Mouse (Mus musculus) gastrocnemius, postnatal 14 days (tissue): ENCODE measurements around the gene Gbp9. TPM values are rescaled to one million over a fixed set of nuclear protein-coding genes. Genes with fewer than 3 reads are reported as not detected.
"Not testable (repeated sequence)": the region's sequence is repeated elsewhere in the genome, so short reads cannot be mapped to it uniquely, and the experiment has no call there.

ENCODE experiments used
- DNase-seq: peaks from one replicate; pipeline ENCODE4 v3.0.0; 2021; ENCODE audit warnings: mixed read lengths
- intact Hi-C: fragments of 180-260 bp; cut with DNase I; formaldehyde crosslinking; loops from one replicate; pipeline ENCODE4 v1.15.1; 2025; ENCODE audit warnings: low total_unique reads
- long read RNA-seq, 2 experiments: library from polyadenylated mRNA; stranded (forward); transcript quantifications; one replicate each; pipeline ENCODE4 v2.0.0; 2021
- total RNA-seq, 2 experiments: library from RNA; stranded (reverse); gene quantifications; 2 replicates each; pipeline ENCODE4 v1.2.3; 2021

Gene Gbp9
- 1 to 10 TPM; 3.7 to 4.0 TPM for total RNA-seq
- long read RNA-seq, experiment 1, full-length matches to known transcripts, result 2 of 3 reads
- long read RNA-seq, experiment 1, partial matches to known transcripts, result 0 of 3 reads
- long read RNA-seq, experiment 1, other reads (novel, unspliced or antisense), result 1 of 3 reads
- long read RNA-seq, experiment 2, full-length matches to known transcripts, result 1 of 1 reads
- long read RNA-seq, experiment 2, partial matches to known transcripts, result 0 of 1 reads
- long read RNA-seq, experiment 2, other reads (novel, unspliced or antisense), result 0 of 1 reads

DNA sequence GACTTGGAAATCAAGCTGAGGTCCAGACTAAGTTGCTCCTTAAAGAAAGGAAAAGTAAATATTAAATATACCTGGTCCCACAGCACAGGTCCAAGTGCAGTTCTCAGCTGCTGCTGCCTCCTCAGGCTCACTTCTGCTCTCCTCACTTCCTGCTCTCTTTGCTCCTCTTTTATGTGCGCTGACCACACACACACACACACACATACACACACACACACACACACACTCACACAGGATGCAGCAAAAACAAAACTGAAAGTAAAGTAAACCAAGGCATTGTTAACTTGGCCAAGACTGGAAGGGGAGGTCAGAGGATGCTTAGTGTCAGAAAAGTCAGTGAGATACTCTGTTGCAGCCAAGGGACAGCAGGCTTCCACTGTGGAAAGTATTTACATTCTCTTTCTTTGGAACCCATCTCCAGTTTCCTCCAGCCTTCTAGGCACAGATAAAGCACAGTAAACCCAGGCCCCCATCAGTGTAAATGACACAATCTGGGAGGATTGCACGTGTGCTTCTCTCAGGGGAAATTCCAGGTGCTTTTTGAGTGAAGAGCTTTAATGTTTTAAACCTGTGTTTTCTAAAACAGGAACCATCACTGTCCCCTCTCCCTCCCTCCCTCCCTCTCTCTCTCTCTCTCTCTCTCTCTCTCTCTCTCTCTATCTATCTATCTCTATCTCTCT lies at the start of gene Gbp9, which contains the start of the genes Gbp8 and Gbp4:
Gbp9 (minus strand) TSS at position 131 of the 680 bp plus-strand sequence.
Gbp8 (minus strand) TSS at position 132 of the 680 bp plus-strand sequence.
Gbp4 (minus strand) TSS at position 178 of the 680 bp plus-strand sequence.
- intact Hi-C loops, DNase-seq: not testable (repeated sequence)

- intact Hi-C loops, result no loop called here
- no peak for DNase-seq
Observed at GRCm38 (mm10) chr5:105181446-105181845, 42.1 kb upstream of the Gbp9 start.

GRCm38 (mm10) chr5:105156582-105156981 lies 17.2 kb upstream of the Gbp9 start:
- intact Hi-C loops, result no loop called here
- DNase-seq, result no peak

DNA sequence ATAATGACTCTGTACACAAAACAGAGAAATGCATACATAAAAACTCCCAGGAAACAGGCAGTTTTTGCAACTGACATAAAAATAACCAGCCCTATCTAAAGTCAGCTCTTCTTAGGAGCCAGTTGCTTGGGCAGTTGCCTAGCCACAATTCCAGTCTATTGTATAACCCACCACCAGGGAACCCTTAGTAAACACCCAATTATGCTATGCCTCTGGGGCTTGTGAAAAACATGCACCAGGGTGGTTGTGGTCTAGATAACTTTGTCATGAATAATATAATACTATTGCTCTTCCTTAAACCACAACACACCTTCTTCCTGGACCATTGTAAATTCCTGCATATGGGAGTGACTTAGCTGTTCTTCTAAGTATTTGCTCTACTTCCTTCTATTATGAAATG lies 14.7 kb upstream of the Gbp9 start:
- DNase-seq, result no peak
- intact Hi-C loops, result no loop called here

- DNase-seq, intact Hi-C loops: not testable (repeated sequence)
Observed at GRCm38 (mm10) chr5:105148062-105148461, 8.7 kb upstream of the Gbp9 start.

DNA sequence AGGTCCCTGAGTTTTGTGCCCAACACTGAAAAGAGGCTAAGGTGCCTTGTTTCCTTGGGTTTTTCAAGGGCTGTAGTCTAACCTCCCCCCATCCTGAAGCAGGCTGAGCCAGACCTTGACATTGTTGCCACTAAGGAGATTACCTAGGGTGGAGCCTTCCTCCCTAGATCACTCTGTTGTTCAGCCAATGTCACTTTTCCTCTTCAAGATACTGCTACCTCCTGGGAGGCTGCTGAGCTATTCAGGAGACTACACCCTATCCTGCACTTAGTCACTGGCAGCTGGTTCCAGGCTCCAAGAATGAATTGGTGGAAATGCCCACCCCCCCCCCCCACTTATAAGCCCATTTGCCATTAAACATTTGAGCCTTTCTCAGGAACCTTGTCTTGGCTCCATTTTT lies 7.1 kb upstream of the Gbp9 start:
- DNase-seq, result no peak
- intact Hi-C loops, result no loop called here

DNA sequence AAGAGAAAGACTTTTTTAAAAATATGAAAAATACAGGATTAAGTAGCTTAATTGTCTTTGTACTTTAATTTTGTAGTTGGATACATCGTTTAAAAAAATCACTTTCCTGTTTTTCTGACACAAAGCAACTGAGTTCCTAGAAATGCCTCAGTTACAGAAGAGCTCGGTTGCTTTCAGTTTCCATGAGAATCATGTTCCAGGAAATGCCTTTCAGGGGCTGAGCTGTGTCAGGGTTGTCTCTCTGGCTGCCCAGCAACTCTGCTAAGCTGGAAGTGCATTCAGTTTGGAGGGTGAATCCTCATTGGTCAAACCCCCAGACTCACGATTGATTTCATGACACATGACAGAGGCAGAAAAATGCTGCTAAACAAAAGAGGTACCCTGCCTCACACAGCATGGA lies 6.4 kb upstream of the Gbp9 start:
- intact Hi-C loops, DNase-seq: not testable (repeated sequence)

DNA sequence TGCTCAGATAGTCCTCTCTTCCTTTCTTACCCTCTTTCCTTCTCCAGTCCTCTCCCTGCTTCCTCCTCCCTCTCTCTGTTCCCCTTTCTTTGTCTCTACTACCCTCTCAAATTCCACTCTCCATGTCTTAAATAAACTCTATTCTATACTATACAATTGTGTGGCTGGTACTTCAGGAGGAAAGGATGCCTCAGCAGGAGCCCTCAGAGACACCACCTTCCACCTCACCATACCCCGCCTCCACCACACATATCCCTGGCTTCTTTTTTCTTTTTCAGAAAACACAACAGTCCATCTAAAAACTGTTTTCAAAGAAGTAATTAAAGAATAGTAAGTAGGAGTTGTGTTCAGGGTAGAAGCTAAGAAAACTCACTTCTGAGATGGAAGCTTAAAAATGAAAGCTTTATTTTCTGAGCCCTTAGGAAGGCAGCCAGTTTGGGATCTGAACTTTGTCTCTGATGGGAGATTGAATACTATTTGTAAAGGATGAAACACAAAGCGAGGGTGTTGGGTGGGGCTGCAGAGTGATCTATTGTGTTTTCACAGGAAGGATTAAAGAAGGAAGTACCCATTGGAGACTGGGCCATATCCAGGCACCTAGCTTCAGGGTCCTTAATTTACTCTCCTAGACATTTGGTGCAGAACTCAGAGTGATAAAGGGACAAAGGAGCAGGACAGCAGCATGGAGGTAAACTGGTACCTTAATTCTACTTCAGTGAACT lies 911 bp upstream of the Gbp9 start:
- intact Hi-C loops, DNase-seq: not testable (repeated sequence)

DNA sequence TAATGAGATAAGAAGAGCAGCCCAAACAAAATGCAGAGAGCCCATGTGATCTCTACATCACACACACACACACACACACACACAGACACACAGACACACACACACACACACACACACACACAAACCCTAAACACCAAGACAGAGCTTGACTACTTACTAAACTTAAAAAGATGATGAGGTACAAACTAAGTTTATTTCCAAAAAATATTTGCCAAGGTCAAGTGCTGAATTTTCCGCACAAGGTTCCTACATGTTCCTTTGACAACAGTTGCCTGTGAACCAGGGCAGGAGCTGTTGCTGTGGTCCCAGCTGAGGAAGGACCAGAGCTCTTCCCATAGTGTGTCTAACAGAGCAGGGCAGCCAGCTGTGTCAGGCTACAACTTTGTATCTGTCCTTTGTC lies 433 bp downstream of the Gbp9 start:
- intact Hi-C loops, result no loop called here
- no peak for DNase-seq

GRCm38 (mm10) chr5:105136706-105137304 lies 2.5 kb downstream of the Gbp9 start:
- intact Hi-C loops, DNase-seq: not testable (repeated sequence)

DNA sequence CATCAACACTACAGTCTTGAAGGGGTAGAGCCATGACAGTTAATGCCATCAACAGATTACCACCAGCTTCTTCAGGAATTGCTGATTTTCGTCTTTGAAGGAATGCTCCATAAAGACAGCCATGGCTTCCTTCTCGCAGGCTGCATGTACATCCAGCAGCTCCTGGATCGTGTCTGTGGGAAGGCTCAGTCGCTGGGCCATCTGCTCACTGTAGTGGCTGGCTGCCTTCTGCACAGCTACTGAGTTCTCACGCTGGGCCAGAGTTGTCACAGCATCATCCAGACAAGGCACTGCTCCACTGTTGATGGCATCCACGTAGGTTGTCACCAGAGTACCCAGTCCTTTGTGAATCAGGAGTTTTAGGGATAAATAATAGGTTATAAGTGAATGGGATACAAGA lies 17.6 kb downstream of the Gbp9 start:
- DNase-seq, intact Hi-C loops: not testable (repeated sequence)

- DNase-seq, result no peak
- intact Hi-C loops, result no loop called here
Observed at GRCm38 (mm10) chr5:105115740-105116139, 23.6 kb downstream of the Gbp9 start.

DNA sequence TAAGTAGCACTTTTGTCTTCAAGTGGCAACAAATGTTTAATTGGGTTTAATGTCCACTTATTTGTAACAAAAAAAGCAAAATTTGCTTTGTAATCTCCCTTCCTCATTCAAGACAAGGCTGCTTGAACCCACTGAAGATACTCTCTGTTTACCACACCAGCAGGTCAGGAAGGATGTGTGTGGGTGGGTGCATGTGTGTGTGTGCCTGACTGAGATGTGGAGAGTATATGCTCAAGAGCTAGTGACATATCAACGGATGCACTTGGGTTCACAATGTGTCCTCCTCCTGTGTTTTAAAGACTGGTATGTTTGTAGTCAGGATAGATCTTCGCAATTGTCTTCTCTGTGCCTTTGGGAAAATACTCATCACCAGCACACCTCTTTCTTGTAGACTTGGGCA lies 24.6 kb downstream of the Gbp9 start:
- DNase-seq, result no peak
- intact Hi-C loops, result no loop called here

DNA sequence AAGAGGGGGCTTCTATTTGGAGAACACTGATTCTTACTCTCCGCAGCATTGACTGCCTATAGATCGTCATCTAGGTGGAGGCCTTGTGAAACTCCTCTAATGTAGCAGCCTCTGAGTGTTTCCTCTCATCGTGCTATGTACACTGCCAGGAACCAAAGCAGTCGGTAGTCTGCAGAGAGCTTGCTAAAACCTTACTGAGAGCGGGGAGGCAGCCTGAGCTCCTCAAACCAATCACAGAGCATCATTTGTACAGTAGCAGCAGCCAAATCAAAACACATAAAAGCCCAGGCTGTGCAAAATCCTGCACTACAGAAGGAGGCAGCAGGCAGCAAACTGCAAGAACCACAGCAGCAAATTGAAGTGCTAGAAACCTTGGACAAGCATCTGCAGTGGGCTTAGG lies 25.7 kb downstream of the Gbp9 start:
- no peak for DNase-seq
- intact Hi-C loops, result no loop called here

DNA sequence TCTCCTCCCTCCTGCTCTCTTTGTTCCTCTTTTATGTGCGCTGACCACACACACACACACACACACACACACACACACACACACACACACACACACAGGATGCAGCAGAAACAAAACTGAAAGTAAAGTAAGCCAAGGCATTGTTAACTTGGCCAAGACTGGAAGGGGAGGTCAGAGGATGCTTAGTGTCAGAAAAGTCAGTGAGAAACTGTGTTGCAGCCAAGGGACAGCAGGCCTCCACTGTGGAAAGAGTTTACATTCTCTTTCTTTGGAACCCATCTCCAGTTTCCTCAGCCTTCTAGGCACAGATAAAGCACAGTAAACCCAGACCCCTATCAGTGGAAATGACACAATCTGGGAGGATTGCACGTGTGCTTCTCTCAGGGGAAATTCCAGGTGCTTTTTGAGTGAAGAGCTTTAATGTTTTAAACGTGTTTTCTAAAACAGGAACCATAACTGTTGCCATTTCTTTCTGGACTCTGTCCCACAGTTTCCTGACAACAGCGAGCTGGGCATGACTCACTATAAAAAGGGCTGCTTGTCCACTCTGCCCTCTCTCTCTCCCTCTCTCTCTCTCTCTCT lies 29.0 kb downstream of the Gbp9 start:
- intact Hi-C loops, result not testable (repeated sequence)
- peak; percentile 22 for DNase-seq

- intact Hi-C loops, result not testable (repeated sequence)
- DNase-seq, result peak; percentile 11
Observed at GRCm38 (mm10) chr5:105109775-105110174, 29.6 kb downstream of the Gbp9 start.

DNA sequence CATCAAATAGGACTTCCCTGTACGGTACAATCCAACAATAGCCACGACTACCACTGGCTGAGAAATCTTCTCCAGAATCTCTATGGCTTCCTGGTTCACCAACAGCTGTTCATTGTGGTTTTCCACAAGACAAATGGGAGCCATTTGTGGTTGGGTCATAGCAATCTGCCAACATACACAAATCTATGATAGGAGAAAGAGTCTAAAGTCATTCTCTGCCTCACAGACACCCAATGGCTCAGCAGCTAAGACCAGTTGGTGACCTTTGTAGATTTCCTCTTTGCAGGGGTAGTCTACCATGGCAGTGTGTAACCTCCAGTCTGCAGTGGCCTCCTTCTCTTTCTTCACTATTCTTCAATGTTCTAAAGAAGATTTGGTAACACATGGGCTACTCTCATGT lies 33.6 kb downstream of the Gbp9 start:
- intact Hi-C loops, DNase-seq: not testable (repeated sequence)

DNA sequence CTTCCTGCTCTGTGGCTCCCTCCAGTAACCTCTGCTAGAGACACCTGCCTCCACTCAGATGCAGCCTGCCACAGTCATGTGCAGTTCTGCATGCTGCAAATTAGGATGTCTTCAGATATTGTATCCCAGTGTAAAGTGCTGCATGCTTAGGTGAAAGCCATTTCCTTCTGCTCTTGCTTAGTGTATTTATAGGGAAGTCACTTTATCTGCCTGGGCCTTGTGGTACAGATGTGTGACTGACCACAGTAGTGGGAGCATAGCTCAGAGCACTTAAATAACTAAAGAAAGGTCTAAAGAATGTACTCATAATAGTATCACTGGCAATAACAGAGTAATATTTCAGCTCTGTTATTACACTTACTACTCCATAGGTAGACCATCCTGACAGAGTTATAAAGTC lies 57.4 kb downstream of the Gbp9 start:
- no peak for DNase-seq
- intact Hi-C loops, result no loop called here

GRCm38 (mm10) chr5:105068356-105068755 lies 71.0 kb downstream of the Gbp9 start:
- DNase-seq, intact Hi-C loops: not testable (repeated sequence)

GRCm38 (mm10) chr5:105064443-105064842 lies 74.9 kb downstream of the Gbp9 start:
- intact Hi-C loops, DNase-seq: not testable (repeated sequence)
